Comparison of ENCODE assay signal across 14 mouse cellular contexts in genomic region chr16:6099598-6099997, GRCm38 (mm10).
"Had no signal": no experiment of that assay in that cellular context is flagged by ENCODE, and none has a peak within 500 bp of the region (broad histone marks: within the 10 kb centered on the region; RNA-seq: fewer than 3 reads in every experiment).

No protein-coding gene starts in this region.

- H3K4me2 ChIP-seq: liver, embryonic 15.5 days; midbrain, embryonic 13.5 days; neural tube, embryonic 15.5 days had no signal

- H3K4me3 ChIP-seq: left cerebral cortex, adult 2 months; limb, embryonic 10.5 days; liver, embryonic 15.5 days; midbrain, embryonic 13.5 days; myocyte; neural tube, embryonic 15.5 days had no signal

- H3K9ac ChIP-seq: liver, embryonic 15.5 days; midbrain, embryonic 13.5 days; neural tube, embryonic 15.5 days had no signal

- H3K27me3 ChIP-seq: liver, embryonic 15.5 days; neural tube, embryonic 15.5 days had no signal

- H3K27ac ChIP-seq: kidney, postnatal 0 days; left cerebral cortex, adult 2 months; limb, embryonic 10.5 days; midbrain, embryonic 13.5 days; neural tube, embryonic 15.5 days had no signal

- H3K4me1 ChIP-seq: limb, embryonic 10.5 days had no signal

- DNase-seq: kidney, postnatal 36 days; lung, adult 2 months; lung, postnatal 36 days; right cerebral cortex, adult 18-20 months; right cerebral cortex, postnatal 25 days; thymus, postnatal 4 days had no signal

- H3K36me3 ChIP-seq: limb, embryonic 10.5 days; liver, embryonic 15.5 days; midbrain, embryonic 13.5 days; neural tube, embryonic 15.5 days had no signal

- ATAC-seq: lung, postnatal 0 days; midbrain, embryonic 13.5 days had no signal

- H3K9me3 ChIP-seq: limb, embryonic 10.5 days; liver, embryonic 15.5 days; midbrain, embryonic 13.5 days; neural tube, embryonic 15.5 days had no signal
